Mouse (Mus musculus) right cerebral cortex, postnatal 4 days (tissue): ENCODE results near the gene Shank1.

Experiments used
- DNase-seq: peaks from one replicate; pipeline ENCODE4 v3.0.0-alpha.2; 2022

Gene Shank1

DNA sequence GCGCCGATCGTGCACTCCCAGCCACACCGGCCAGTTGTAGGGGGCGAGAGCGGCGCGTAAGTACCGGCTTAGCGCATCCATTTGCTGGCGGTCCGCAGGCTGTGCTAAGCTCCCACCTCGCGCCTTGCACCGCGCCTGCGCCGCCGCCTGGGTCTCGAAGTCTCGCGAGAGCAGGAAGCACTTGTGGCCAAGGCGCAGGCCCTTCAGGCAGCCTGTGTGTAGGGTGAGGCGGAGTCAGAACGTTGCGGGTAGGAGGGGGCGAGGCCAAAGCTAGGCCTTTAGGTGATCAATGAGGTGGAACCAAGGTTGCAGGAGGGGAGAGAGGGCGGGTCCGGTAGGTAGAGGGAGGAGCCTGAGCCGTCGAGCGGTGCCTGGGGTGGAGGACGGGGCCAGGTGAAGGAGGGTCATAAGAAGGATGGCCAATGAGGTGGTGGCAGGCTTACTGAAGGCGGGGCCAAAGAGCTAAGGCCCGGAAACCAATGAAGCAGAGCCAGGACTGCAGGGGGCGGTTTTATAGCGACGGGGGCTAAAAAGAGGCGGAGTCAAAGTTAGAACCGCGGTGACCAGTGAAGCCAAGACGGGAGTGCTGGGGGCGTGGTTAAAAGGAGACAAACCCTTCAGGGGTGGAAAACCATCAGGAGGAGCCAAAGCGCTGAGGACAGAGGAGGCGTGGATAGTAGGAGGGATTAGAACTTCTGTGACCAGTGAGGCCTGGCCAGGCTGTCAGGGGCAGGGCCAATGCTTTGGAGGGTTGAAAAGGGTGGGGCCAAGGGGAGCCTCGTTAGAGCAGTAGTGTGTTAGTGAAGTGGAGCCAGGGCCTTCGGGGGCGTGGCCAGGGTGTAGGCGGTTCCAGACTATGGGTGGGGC, 5.0 kb upstream of the Shank1 start:
- peak; percentile 93 for DNase-seq

DNA sequence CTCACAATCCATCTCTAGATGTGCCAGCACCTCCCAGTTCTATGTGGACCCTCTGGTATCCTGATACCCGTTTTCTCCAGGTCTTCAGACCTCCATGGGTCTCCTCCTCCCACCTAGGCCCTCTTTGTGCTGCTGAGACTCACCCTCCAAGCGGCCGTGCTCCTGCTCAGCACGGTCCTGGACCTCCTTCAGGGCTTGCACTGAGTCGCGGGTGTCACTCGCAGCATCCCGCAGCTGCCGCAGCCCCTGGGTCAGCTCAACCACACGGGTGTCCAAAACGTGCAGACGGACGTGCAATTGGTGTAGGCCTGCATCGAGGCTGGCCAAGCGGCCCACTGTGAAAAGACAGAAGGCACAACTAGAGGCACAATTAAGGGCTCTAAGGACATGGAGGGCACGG, 4.4 kb upstream of the Shank1 start:
- no peak for DNase-seq

DNA sequence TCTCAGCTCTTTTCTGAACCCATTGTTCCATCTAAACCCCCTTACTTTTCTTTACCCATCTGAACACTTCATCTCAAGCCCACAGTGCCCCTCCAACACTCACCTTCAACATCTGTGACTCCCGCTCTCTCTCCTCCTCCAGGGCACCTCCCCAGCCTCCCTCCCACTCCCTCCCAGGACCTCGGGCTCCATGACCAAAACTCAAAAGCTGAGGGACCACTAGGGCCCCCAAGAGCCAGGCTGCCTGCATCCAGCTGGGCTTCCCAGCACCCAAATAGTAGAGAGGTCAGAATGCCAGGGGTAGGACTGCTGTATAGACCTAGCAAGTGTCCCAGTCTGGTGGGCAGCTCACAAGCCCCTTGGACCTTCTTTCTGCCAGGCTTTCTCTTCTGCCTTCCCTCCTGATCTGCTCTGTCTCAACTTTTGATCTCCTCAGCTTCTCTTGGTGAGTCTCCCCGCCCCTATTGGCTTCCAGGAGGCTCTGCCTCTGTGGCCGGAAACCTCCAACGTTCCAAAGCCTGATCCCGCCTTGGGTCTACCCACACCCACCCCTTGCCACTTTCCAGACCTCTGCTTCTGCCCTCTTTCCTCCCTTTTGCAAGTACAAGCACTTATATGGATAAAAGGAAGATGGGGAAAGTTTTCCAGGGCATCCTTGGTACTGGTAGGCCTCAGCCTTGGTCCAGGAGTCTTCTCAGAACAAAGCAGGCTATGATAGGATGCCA, 3.4 kb upstream of the Shank1 start, which contains the start of gene Clec11a:
Clec11a (minus strand) TSS at position 387 of the 725 bp plus-strand sequence.
- no peak for DNase-seq

DNA sequence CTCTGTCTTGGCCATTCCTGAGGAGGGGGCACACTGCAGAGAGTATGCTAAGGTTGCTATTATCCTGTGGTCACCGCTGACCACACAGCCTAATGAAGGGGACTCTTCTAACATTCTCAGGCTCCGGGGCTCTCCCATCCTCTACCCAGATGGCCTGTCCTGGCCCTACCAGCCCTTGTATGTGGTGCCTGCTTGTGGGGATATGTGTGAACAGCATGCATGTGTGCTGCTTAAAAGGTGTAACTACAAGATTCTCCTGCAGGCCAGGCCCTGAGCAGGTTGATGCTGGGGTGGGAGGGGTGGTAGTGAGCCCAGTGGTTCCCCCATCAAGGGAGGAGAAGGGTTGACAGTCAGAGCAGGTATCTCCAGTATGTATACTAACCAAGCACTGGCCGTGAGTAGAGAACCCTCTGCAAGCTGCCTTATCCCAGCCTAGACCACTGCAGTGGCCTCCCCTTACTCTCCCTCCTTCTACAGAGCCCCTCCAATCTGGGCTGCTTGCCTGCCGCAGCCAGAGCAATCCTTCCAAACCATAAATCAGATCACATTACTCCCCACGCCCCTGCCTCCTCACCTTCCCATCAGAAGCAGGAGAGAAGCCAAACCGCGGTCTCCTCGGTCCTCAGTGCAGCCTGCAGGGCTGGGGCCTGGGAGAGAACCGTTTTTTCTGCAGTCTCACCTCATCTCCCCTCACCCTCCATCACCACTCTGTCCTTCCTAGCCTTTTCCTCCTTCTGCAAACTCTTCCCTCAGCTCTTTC, 2.6 kb upstream of the Shank1 start:
- no peak for DNase-seq

DNA sequence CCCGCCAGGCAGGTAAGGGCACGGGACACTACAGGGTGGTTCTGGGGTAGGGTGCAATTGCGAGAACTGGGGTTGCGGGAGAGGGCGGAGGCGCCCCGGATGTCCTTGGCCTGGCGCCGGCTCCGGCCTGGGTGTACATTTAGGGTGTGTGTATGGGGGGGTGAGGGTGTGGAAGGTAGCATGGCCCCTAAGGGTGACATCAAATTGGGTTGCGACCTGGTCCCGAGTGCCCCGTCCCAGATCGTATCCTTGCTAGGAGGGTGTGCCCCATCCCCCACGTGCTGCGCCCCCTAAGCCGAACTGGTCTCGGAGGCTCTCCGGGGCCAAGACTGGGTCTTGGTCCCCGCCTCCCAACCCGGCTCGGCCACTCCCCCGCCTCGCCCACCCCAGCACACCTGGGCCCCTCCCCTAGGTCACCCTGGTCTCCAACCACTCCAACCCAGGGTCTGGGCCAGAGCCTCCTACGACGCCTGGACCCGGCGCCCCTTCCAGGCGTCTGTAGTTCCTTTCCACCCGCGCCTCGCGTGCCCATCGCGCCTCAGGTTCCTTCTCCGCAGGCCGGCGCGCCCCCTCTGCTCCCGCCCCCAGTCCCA, 328 bp downstream of the Shank1 start:
- peak; percentile 41 for DNase-seq

DNA sequence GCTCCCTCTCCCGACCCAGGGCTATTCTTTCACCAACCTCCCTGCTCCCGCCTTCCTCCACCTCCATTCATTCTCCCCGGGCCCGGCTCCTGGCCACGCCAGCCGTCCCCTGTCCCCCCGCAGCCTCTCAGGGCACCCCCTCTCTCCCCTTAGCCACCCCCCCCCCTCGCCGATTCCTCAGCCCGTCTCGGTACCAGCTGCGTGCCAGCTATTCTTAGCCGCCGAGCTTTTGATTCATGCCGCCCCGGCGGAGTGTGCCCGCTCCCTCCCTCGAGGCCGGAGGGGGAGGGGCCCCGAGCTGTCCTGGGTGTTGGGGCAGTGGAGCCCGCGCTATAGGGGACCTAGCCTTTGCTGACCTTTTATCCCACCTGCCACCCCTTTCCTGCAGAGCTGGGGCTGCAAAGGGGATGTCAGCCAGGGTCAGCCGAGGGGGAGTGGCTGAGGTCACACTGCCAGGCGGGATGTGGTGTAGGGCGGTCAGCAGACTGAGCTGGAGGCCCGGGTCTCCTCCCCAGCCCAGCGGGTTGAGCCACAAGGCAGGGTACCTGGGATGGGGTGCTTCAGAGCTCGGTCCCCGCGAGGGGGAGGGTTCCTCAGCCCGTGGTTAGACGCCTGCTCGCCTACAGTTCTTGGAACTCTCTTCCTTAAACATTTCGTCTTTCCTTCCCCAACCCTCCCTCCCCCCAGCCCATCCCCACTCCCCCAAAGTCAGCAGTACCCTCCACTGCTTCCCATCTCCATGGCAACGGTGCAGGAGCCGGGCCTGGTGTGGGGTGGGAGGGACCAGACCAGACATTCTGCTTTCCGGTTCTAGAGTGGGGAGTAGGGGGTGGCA, 1.0 kb downstream of the Shank1 start:
- DNase-seq: peak; percentile 69

DNA sequence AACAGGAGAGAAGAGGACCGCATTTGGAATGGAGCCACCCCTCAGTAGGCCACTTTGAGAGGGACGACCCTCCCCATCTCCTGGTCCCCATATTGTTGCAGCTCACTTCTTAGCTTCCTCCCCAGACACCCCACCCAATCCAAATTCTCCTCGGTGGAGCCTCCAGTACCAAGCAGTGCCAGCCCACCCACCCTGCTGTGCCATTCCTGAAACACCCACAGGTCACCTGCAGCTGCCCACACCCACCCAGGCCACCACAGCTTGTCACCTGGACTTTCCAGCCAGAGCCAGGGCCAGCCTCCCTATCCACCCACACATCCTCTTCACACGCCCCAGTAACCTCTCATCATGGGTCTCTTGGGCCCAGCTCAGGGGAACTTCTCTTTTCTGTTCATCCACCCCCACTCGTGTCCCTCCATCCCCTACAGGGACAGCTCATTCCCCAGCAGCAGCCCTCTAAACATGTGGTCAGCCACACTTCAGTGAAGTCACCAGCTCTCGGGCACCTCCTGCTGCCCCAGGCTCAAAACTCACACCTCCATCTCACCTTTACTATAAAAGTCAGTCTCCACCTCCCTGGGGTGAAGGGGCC, 1.8 kb downstream of the Shank1 start:
- DNase-seq: no peak

DNA sequence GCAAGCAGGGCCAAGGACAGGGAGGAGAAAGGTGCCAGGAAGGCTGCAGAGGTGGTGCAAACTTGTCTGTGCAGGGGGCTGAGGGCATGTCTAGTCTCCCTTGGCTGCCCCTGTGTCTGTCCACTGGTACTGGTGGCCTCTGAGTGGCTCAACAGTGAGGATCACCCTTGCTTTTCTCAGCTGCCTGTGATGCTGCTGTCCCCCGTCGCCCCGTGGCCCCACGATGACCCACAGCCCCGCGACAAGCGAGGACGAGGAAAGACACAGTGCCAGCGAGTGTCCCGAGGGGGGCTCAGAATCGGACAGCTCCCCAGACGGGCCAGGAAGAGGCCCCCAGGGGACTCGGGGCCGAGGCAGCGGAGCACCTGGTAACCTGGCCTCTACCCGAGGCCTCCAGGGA, 2.4 kb downstream of the Shank1 start:
- DNase-seq: no peak

DNA sequence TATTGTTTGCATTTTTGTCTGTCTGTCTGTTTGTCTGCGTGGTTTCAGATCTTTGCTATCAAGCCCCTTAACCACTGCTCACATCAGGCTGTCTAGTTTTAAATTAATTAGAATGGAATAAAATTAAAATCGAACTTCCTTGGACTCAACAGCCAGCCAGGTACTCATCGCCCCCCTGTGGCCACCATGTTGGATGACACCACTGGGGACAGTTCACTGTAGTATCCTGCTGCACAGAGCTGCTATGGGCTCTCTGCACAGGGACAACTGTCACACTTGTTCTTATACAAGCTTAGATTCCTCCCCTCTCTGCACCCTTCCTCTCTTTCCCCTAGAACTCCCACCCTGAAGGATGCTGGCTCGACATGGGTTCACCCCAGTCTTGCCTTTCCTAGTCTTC, 7.9 kb downstream of the Shank1 start:
- DNase-seq: no peak

DNA sequence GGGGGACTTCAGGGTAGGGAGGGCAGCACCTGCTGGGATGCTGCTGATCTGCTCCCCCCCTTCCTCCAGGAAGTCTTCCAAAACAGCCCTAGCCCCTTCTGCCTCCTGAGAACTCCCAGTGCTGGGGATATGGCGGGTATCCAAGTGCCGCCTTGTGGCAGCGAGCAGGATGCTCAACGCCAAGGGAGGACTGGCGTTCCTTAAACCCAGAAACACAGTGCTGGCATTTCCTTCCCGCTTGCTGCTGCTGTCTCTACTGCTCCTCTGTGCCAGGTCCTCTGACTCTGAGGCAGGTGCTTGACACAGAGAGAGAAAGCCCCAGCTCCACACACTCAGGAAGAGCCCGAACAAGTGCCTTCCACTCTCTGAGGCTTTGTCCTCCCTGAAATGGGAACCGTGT, 10.8 kb downstream of the Shank1 start:
- DNase-seq: peak; percentile 79

DNA sequence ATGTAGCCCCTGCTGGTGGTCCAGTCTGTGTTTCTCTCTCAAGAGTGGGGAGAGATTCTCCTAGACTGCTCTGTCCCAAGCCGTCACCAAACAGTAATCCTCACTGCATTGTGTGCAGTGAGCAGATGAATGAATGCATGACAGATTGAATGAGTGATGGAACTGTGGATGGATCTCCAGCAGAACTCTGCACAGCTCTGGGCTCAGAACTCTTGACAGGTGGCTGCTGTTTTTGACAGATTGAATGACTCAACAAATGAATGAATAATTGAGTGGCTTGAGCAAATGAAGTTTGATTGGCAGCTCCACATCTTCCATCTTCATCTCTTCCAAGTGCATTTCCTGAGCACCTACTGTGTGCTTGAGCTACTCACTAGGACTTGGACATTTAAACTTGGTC, 12.2 kb downstream of the Shank1 start:
- DNase-seq: no peak

DNA sequence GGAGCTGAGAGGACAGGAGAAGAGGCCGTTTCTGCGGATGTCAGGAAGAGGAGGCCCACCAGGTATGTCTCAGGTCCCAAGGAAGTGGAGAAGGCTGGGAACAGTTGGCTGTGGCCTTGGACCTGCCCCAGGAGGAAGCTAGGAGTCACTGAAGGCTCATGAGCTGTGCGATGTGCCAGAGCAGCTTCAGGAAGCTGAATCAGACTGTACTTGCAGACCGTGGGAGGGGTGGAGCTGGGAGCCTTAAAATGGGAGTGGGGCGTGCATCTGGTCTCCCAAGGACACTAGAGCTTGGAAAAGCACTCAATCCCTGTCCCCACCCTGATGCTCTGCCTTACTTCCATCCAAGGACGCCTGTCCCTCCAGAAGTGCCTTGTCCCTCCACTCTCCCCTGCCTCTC, 16.6 kb downstream of the Shank1 start:
- no peak for DNase-seq

DNA sequence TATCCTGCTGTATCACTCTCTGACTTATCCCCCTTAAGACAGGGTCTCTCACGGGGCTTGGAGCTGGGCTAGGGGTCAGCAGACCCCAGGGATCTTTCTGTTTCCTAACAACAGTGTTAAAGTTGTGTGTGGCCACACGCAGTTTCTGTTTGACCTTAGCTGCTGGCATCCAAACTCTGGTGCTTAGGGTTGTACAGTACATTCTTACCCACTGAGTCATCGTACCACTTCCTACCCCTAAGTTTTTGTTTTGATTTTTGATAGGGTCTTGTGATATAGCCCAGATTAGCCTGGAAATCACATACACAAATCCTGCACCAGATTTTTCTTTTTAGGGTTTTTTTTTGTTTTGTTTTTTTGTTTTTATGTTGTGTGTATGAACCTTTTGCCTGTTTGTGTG, 22.3 kb downstream of the Shank1 start:
- no peak for DNase-seq

DNA sequence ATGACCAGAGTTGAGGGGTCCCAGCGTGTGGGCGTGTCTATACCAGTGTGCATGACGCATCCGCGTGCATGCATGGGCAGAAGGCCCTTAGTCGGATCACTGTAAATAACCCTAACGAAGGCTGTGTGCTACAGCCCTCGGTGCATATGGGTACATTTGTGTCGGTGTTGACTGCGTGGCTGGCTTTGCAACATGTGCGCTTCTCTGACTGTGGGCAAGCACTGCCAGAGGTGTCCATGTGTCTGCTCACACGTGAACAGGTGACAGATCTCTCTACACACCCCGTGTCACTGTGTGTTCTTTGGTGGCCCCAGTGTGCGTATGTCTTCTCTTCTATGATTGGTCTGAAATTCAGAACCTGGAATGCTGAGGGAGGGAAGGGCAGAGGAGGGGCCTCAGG, 24.1 kb downstream of the Shank1 start:
- DNase-seq: no peak

DNA sequence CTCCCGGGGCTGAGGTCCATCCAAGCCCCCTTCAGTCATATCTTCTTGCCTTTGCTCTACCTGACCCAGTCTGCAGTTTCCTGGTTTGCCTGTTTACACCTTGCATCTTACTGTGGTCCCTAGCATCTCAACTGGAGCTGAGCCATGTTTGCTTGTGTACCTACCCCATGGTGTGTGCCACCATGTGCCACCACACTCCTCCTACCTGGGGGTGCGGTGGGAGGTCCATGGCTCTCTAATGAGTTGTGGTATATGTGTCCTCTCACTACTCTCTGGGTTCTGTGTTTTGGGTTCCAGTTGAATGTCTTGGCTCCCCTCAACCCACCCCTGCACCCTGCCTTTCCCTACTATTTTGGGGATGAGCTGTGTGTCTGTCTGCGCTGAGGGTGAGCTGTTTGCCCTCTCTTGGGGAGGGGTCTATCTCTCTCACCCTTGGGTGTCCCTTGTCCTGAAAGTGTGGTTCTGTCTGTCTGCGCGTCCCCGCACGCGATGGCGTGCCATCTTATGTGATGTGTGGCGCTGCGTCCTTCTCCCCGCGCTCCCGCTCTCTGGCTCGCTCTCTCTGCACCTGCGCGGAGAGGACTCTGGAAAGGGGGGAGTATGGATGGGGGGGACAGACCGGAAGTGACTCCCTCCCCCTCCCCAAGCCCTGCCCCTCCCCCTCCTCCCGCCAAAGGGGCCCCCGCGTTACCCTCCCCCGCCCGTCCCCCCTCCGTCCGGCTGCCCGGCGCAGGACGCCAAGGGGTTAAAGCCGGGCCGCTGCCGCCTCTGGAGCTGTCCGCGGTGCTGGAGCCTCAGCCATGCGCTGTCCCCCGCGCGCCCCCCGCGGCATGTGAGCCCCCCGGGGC, 25.2 kb downstream of the Shank1 start:
- DNase-seq: peak; percentile 69

DNA sequence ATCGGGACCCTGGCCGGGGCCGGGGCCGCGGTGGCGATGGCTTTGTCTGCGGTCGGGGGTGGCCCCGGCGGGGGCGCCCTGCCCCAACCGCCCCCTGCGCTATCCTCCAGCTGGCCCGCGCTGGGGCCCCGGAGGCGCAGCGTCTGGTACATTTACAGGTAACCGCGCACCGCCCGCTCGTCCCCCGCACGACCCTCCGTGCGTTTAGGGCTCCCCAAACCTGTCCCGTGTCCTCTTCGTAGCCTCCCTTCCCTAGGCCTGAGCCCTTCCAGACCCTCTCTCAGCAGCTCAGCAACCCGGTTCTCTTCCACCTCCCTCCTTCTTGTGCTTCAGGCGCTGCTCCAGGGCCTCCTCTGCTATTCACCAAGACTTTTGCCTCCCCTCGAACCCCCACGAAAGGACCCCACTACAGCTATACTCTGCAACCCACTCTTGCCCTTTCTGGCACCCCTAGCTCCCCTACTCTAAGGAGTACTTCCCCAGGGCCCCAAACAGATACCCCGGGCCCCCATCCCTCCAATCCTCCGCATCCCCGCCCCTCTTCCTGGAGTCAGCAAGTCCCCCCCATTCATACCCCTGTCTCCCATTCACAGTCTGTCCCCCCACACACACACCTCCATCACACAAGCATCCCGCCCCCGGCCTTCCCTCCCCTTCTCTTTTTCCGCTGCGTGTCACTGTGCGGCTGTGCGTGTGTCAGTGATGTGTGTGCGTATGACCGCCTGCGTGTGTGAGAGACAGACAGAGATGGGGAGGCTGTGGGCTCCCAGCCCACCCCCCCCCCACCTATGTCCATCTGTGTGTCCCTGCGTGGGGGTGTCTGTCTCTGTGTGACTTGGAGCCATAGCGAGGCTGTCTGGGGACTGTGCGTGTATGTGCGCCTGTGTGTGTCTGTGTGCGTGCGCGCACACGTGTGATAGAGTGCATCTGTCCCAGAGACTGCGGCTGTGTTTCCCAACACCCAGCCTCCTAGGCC, 26.3 kb downstream of the Shank1 start:
- peak; percentile 57 for DNase-seq

DNA sequence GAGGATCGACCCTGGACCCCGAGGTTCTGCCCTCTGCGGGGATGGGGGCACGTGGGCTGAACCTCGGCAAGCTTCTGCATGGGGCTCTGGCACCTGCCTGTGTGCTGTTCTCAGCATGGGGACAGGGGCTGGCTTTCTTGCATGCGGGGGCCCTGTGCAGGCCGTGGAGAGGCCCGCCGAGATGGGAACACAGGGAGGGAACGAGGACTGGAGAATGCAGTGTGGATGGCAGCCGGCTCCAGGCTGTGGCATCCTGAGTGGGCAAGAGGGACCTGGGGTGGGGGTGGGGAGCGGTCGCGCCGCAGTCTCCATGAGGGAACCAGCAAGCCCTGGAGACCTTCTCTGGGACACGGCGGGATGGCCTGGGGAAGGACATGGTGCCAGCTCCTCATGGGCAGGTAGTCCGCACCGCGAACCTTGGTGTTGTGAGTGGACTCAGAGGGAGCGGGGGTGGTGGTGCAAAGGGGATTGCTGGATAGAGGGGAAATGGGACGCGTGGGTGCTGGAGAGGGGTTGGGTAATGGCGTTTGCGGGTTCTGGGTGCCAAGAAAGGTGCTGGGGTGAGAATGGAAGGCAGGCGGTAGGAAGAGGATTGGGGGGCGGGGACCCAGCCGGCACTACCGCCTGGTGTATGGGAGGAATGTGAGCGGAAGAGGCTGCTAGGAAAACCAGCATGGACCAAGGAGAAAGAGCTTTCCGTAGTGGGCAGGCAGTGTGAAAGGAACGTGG, 27.2 kb downstream of the Shank1 start:
- DNase-seq: peak; percentile 31

DNA sequence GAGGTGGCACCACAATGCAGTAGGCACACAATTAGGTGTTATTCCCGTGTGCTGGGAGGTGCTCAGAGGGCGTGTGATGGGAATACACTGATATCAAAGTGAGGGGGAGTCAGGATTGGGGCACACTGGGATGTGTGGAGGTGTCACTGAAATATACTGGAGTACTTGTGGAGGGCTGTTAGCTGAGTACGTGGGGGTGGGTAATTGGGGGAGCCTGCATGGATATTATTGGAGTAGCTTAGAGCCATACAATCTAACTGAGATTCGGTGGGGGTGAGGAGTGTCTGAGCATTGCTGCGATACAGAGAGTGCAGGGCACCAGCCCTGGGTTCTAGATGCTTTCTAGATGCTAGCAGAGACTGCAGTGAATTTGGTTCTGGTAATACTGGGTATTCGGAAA, 30.2 kb downstream of the Shank1 start:
- no peak for DNase-seq

DNA sequence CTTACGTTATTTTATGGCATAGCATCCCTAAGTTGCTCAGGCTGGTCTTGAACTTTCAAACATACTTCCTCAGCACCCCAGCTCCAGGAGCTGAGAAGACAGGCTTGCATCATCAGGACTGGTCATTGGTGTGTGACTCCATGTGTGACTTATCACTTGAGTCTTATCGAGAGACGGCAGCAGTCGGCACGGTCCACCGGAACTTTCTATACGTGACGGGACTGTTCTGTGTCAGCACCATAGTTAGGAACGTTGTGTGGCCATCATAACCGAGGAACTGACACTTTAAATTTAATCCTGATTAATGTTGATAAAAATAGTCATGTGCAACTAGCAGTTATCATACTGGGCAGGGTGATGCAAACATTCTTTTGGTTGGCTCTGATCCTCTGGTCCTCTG, 31.1 kb downstream of the Shank1 start:
- DNase-seq: no peak
